Mouse (Mus musculus) MEL (cell line): Measurements from ENCODE around the gene Sirt4. TPM values are rescaled to one million over a fixed set of nuclear protein-coding genes. Genes with fewer than 3 reads are reported as not detected.

Experiments
- DNase-seq: peaks from one replicate; pipeline ENCODE4 v3.0.0; 2011; ENCODE audit warnings: low read depth, low spot score
- H3K27ac ChIP-seq: 2 replicates; pipeline ENCODE4 v1.5.1; 2012; ENCODE audit warnings: low read depth, mild to moderate bottlenecking, control low read depth, low read length, moderate library complexity; ENCODE audit not compliant: control insufficient read depth
- H3K27me3 ChIP-seq, 2 experiments: fragments of 150-350 bp in 1 of 2; sonication (generic) in 1 of 2; 2 replicates each; pipeline ENCODE4 v1.6.1; 2012; ENCODE audit warnings: low read length in 2 of 2, mild to moderate bottlenecking in 2 of 2, improper control_type of control experiment in 1 of 2, moderate library complexity in 1 of 2; ENCODE audit not compliant: insufficient read depth in 2 of 2, control insufficient read depth in 1 of 2
- H3K36me3 ChIP-seq, 2 experiments: 2 replicates each; pipeline ENCODE4 v1.6.1; 2012 to 2014; ENCODE audit warnings: low read length in 2 of 2, improper control_type of control experiment in 1 of 2, inconsistent platforms in 1 of 2, mild to moderate bottlenecking in 1 of 2; ENCODE audit not compliant: insufficient read depth in 2 of 2, control insufficient read depth in 1 of 2
- H3K4me1 ChIP-seq, 2 experiments: fragments of 150-350 bp in 1 of 2; sonication (generic) in 1 of 2; 2 replicates each; pipeline ENCODE4 v1.6.1; 2012; ENCODE audit warnings: low read length in 2 of 2, improper control_type of control experiment in 1 of 2, mild to moderate bottlenecking in 1 of 2; ENCODE audit not compliant: insufficient read depth in 2 of 2, control insufficient read depth in 1 of 2
- H3K4me3 ChIP-seq, 2 experiments: fragments of 150-350 bp in 1 of 2; sonication (generic) in 1 of 2; 2 replicates each; pipeline ENCODE4 v1.5.1; 2012; ENCODE audit warnings: low read depth in 2 of 2, low read length in 2 of 2, mild to moderate bottlenecking in 2 of 2, moderate library complexity in 2 of 2, control low read depth in 1 of 2, improper control_type of control experiment in 1 of 2; ENCODE audit not compliant: control insufficient read depth in 1 of 2, insufficient read depth in 1 of 2
- H3K79me2 ChIP-seq: 2 replicates; pipeline ENCODE4 v1.6.1; 2012; ENCODE audit warnings: mild to moderate bottlenecking, low read length, moderate library complexity; ENCODE audit not compliant: control insufficient read depth, poor library complexity, insufficient read depth
- H3K9ac ChIP-seq: 2 replicates; pipeline ENCODE4 v1.6.1; 2012; ENCODE audit warnings: low read depth, mild to moderate bottlenecking, control low read depth, low read length, moderate library complexity; ENCODE audit not compliant: control insufficient read depth, poor library complexity, severe bottlenecking
- H3K9me3 ChIP-seq: fragments of 150-350 bp; sonication (generic); replicated peaks from 2 replicates; pipeline ENCODE4 v1.6.1; 2012; ENCODE audit warnings: mild to moderate bottlenecking, low read length, improper control_type of control experiment, moderate library complexity; ENCODE audit not compliant: insufficient read depth
- BHLHE40 ChIP-seq: IDR thresholded peaks from 2 replicates; pipeline ENCODE4 v1.6.1; 2012; ENCODE audit warnings: low read depth, mild to moderate bottlenecking, inconsistent platforms, low read length, improper control_type of control experiment, borderline replicate concordance
- CHD1 ChIP-seq: IDR thresholded peaks from 2 replicates; pipeline ENCODE4 v1.6.1; 2012; ENCODE audit warnings: low read depth, mild to moderate bottlenecking, inconsistent platforms, low read length, improper control_type of control experiment
- CHD2 ChIP-seq: IDR thresholded peaks from 2 replicates; pipeline ENCODE4 v1.6.1; 2011; ENCODE audit warnings: low read length, improper control_type of control experiment
- EP300 ChIP-seq, 2 experiments: IDR thresholded peaks; 2 replicates each; pipeline ENCODE4 v1.6.1; 2011; ENCODE audit warnings: improper control_type of control experiment in 2 of 2, low read length in 2 of 2, low read depth in 1 of 2, mild to moderate bottlenecking in 1 of 2
- GABPA ChIP-seq: IDR thresholded peaks from 2 replicates; pipeline ENCODE4 v1.6.1; 2012; ENCODE audit warnings: low read depth, mild to moderate bottlenecking, inconsistent platforms, low read length, improper control_type of control experiment, moderate library complexity
- JUND ChIP-seq: IDR thresholded peaks from 2 replicates; pipeline ENCODE4 v1.6.1; 2011; ENCODE audit warnings: low read depth, mild to moderate bottlenecking, improper control_type of control experiment, low read length
- MAFK ChIP-seq: IDR thresholded peaks from 2 replicates; pipeline ENCODE4 v1.6.1; 2011; ENCODE audit warnings: low read depth, mild to moderate bottlenecking, low read length, improper control_type of control experiment, borderline replicate concordance
- MEF2A ChIP-seq: IDR thresholded peaks from 2 replicates; pipeline ENCODE4 v1.6.1; 2014; ENCODE audit warnings: low read depth, mild to moderate bottlenecking, inconsistent platforms, low read length, improper control_type of control experiment; ENCODE audit not compliant: poor library complexity, insufficient replicate concordance, severe bottlenecking; ENCODE audit errors: extremely low read depth
- MXI1 ChIP-seq: IDR thresholded peaks from 2 replicates; pipeline ENCODE4 v1.6.1; 2011; ENCODE audit warnings: mild to moderate bottlenecking, low read depth, low read length, improper control_type of control experiment
- MYC ChIP-seq: IDR thresholded peaks from 2 replicates; pipeline ENCODE4 v1.6.1; 2011; ENCODE audit warnings: low read depth, mild to moderate bottlenecking, low read length, improper control_type of control experiment, moderate library complexity
- POLR2A ChIP-seq, 2 experiments: IDR thresholded peaks; 2 replicates each; pipeline ENCODE4 v1.6.1; 2011 to 2012; ENCODE audit warnings: low read length in 2 of 2, mild to moderate bottlenecking in 2 of 2, control low read depth in 1 of 2, improper control_type of control experiment in 1 of 2, low read depth in 1 of 2, moderate library complexity in 1 of 2; ENCODE audit not compliant: control insufficient read depth in 1 of 2, insufficient read depth in 1 of 2, poor library complexity in 1 of 2
- POLR2AphosphoS5 ChIP-seq: IDR thresholded peaks from 2 replicates; pipeline ENCODE4 v1.6.1; 2012; ENCODE audit warnings: low read depth, borderline replicate concordance, mild to moderate bottlenecking, inconsistent platforms, low read length, moderate library complexity, mixed read lengths
- TBP ChIP-seq: IDR thresholded peaks from 2 replicates; pipeline ENCODE4 v1.8.0; 2011; ENCODE audit warnings: low read depth, low read length, improper control_type of control experiment
- UBTF ChIP-seq: IDR thresholded peaks from 2 replicates; pipeline ENCODE4 v1.6.1; 2012; ENCODE audit warnings: low read depth, mild to moderate bottlenecking, inconsistent platforms, low read length, improper control_type of control experiment, moderate library complexity, borderline replicate concordance; ENCODE audit not compliant: insufficient read depth
- USF2 ChIP-seq, 2 experiments: IDR thresholded peaks; 2 replicates each; pipeline ENCODE4 v1.6.1; 2011 to 2012; ENCODE audit warnings: improper control_type of control experiment in 2 of 2, low read length in 2 of 2, borderline replicate concordance in 1 of 2, inconsistent platforms in 1 of 2, low read depth in 1 of 2, mild to moderate bottlenecking in 1 of 2; ENCODE audit not compliant: insufficient read depth in 1 of 2
- polyA plus RNA-seq, 2 experiments: library from polyadenylated mRNA; stranded (reverse) in 1 of 2; unstranded in 1 of 2; fragments of >175 nt in 1 of 2; fragments of >200 nt in 1 of 2; gene quantifications; 2 replicates each; pipeline versions ENCODE4 v1.2.1 to v1.2.4; 2012; ENCODE audit warnings: low replicate concordance in 2 of 2, low read depth in 1 of 2; ENCODE audit not compliant: insufficient read length in 2 of 2, insufficient read depth in 1 of 2, missing spikeins in 1 of 2
- total RNA-seq: library from RNA; depleted of rRNA; stranded (reverse); fragments of 300-350 nt; gene quantifications from 2 replicates; pipeline ENCODE4 v1.2.3, GENCODE M21; 2012

Sirt4 gene
- total and polyA plus RNA-seq, 3 experiments = 9.2 to 10.3 TPM; not detected in 1

- H3K27ac ChIP-seq = peak overlapping the region; percentile 90
- H3K9ac ChIP-seq = peak overlapping the region; percentile 42
- no peaks in the 10 kb centered on the region for H3K79me2 ChIP-seq
- peak; percentile 96 for DNase-seq
- no peak overlapping the region for H3K4me3 ChIP-seq
- H3K36me3 ChIP-seq = peaks cover 0 to 8% of the 10 kb centered on the region in 2 experiments; a peak in 2 of 4 replicates
- H3K27me3 ChIP-seq = no peaks in the 10 kb centered on the region
- H3K9me3 ChIP-seq = no peaks in the 10 kb centered on the region
- peaks cover 0 to 10% of the 10 kb centered on the region in 2 experiments; a peak in 2 of 4 replicates for H3K4me1 ChIP-seq
- TF ChIP-seq MAFK (no peak), POLR2A (IDR thresholded peaks at IDR 0.05; ENCODE audit: control insufficient read depth in 1 of 2, insufficient read depth in 1 of 2, low read depth in 1 of 2, low read length in 2 of 2, poor library complexity in 1 of 2) (peak; percentile 98 to 100), UBTF (no peak), TBP (peak; percentile 99), CHD1 (no peak), POLR2AphosphoS5 (peak; percentile 99), GABPA (no peak), MEF2A (no peak), CHD2 (no peak), EP300 (IDR thresholded peaks at IDR 0.05; ENCODE audit: low read depth in 1 of 2, low read length in 2 of 2) (no peak), USF2 (IDR thresholded peaks at IDR 0.05; ENCODE audit: borderline replicate concordance in 1 of 2, insufficient read depth in 1 of 2, low read depth in 1 of 2, low read length in 2 of 2) (no peak), JUND (no peak), BHLHE40 (no peak), MXI1 (no peak)
Measured at GRCm38 (mm10) chr5:115489699-115490637, 5.4 kb upstream of the Sirt4 start.

- H3K4me3 ChIP-seq = peak overlapping the region; percentile 4 to 37
- TF ChIP-seq POLR2AphosphoS5 (peak; percentile 99), JUND (no peak), MYC (no peak), POLR2A (IDR thresholded peaks at IDR 0.05; ENCODE audit: control insufficient read depth in 1 of 2, insufficient read depth in 1 of 2, low read depth in 1 of 2, low read length in 2 of 2, poor library complexity in 1 of 2) (peak in 1 of 2 experiments; percentile 94; a peak in 3 of 4 replicates), TBP (peak; percentile 99)
- H3K9ac ChIP-seq = peak overlapping the region; percentile 70
- H3K27me3 ChIP-seq = no peaks in the 10 kb centered on the region
- H3K36me3 ChIP-seq = peaks cover 0 to 8% of the 10 kb centered on the region in 2 experiments; a peak in 2 of 4 replicates
- H3K9me3 ChIP-seq = no peaks in the 10 kb centered on the region
- no peaks in the 10 kb centered on the region for H3K79me2 ChIP-seq
- peaks cover 0 to 10% of the 10 kb centered on the region in 2 experiments; a peak in 2 of 4 replicates for H3K4me1 ChIP-seq
- peak; percentile 83 for DNase-seq
- H3K27ac ChIP-seq = peak overlapping the region; percentile 86
Measured at GRCm38 (mm10) chr5:115488841-115489698, 4.5 kb upstream of the Sirt4 start.
